Mouse (Mus musculus): Measurements from ENCODE around the gene Ccdc124. TPM values are rescaled to one million over a fixed set of nuclear protein-coding genes. Genes with fewer than 3 reads are reported as not detected.
A peak's percentile ranks its signal among the peaks of the same experiment; 100 is the strongest.

Gene Ccdc124
- polyA plus RNA-seq, 1 experiment from 2014 or later, result 102 TPM

- H3K9ac ChIP-seq (replicated peaks; ENCODE audit: low read depth, low read length), result no peak overlapping the region; the same call in 1 of the 2 replicates
- WGBS, result 2% methylated on average over 46 of the region's 46 CpGs
- H3K27ac ChIP-seq (ENCODE audit: low read length), result no peak overlapping the region
- no peak for ATAC-seq (ENCODE audit: insufficient number of reproducible peaks, insufficient read depth, low FRiP score, low read depth)
- H3K4me3 ChIP-seq (ENCODE audit: low read depth, low read length), result peak overlapping the region; percentile 42
- peak overlapping the region; percentile 78 for H3K4me2 ChIP-seq (replicated peaks; ENCODE audit: low read depth, low read length)
- H3K9me3 ChIP-seq (ENCODE audit: control insufficient read depth, low read depth, low read length), result no peaks in the 10 kb centered on the region
- 0 out of 2 replicates have a peak, but pooled peaks cover 2% of the 10 kb centered on the region for H3K36me3 ChIP-seq (ENCODE audit: control insufficient read depth, insufficient read depth, low read length)
- 0 out of 2 replicates have a peak, but pooled peaks cover 9% of the 10 kb centered on the region for H3K27me3 ChIP-seq (ENCODE audit: control insufficient read depth, insufficient read depth, low read length)
- peaks cover 37% of the 10 kb centered on the region for H3K4me1 ChIP-seq (ENCODE audit: control insufficient read depth, insufficient read depth, low read length)
Measured at GRCm38 (mm10) chr8:70863956-70864711, 9.6 kb downstream of the Ccdc124 start.

GRCm38 (mm10) chr8:70862824-70863641, 10.7 kb downstream of the Ccdc124 start, which contains the start of gene Kcnn1:
Gene Kcnn1, minus strand, starts transcription at chr8:70863258.
- H3K4me1 ChIP-seq (ENCODE audit: control insufficient read depth, insufficient read depth, low read length), result peaks cover 26% of the 10 kb centered on the region
- no peak within 1 kb of the TSS for H3K27ac ChIP-seq (ENCODE audit: low read length)
- peak within 1 kb of the TSS; percentile 42 for H3K4me3 ChIP-seq (ENCODE audit: low read depth, low read length)
- peak within 1 kb of the TSS; percentile 78 for H3K4me2 ChIP-seq (replicated peaks; ENCODE audit: low read depth, low read length)
- under 1% methylated on average over 55 of the region's 55 CpGs for WGBS
- no peak for ATAC-seq (ENCODE audit: insufficient number of reproducible peaks, insufficient read depth, low FRiP score, low read depth)
- 0 out of 2 replicates have a peak, but pooled peaks cover 9% of the 10 kb centered on the region for H3K27me3 ChIP-seq (ENCODE audit: control insufficient read depth, insufficient read depth, low read length)
- H3K9me3 ChIP-seq (ENCODE audit: control insufficient read depth, low read depth, low read length), result no peaks in the 10 kb centered on the region
- peak within 1 kb of the TSS; percentile 18; the same call in 1 of the 2 replicates for H3K9ac ChIP-seq (replicated peaks; ENCODE audit: low read depth, low read length)
- 0 out of 2 replicates have a peak, but pooled peaks cover 1% of the 10 kb centered on the region for H3K36me3 ChIP-seq (ENCODE audit: control insufficient read depth, insufficient read depth, low read length)

- Histone ChIP-seq H3K4me3 (ENCODE audit: low read depth, low read length) (no peak overlapping the region), H3K9ac (replicated peaks; ENCODE audit: low read depth, low read length) (no peak overlapping the region), H3K27me3 (ENCODE audit: control insufficient read depth, insufficient read depth, low read length) (0 out of 2 replicates have a peak, but pooled peaks cover 7% of the 10 kb centered on the region), H3K4me2 (replicated peaks; ENCODE audit: low read depth, low read length) (no peak overlapping the region; the same call in 1 of the 2 replicates), H3K9me3 (ENCODE audit: control insufficient read depth, low read depth, low read length) (no peaks in the 10 kb centered on the region), H3K36me3 (ENCODE audit: control insufficient read depth, insufficient read depth, low read length) (no peaks in the 10 kb centered on the region), H3K4me1 (ENCODE audit: control insufficient read depth, insufficient read depth, low read length) (peaks cover 4% of the 10 kb centered on the region), H3K27ac (ENCODE audit: low read length) (no peak overlapping the region)
- ATAC-seq (ENCODE audit: insufficient number of reproducible peaks, insufficient read depth, low FRiP score, low read depth), result 0 out of 2 replicates have a peak, but pooled peaks have one; percentile 12
- 10% methylated on average over 4 of the region's 4 CpGs for WGBS
Measured at GRCm38 (mm10) chr8:70857516-70857915, 16.2 kb downstream of the Ccdc124 start.

- Histone ChIP-seq H3K36me3 (ENCODE audit: control insufficient read depth, insufficient read depth, low read length) (no peaks in the 10 kb centered on the region), H3K9me3 (ENCODE audit: control insufficient read depth, low read depth, low read length) (no peaks in the 10 kb centered on the region), H3K4me3 (ENCODE audit: low read depth, low read length) (peak overlapping the region; percentile 43), H3K27me3 (ENCODE audit: control insufficient read depth, insufficient read depth, low read length) (0 out of 2 replicates have a peak, but pooled peaks cover 3% of the 10 kb centered on the region), H3K4me2 (replicated peaks; ENCODE audit: low read depth, low read length) (peak overlapping the region; percentile 89), H3K9ac (replicated peaks; ENCODE audit: low read depth, low read length) (peak overlapping the region; percentile 28; the same call in 1 of the 2 replicates), H3K27ac (ENCODE audit: low read length) (no peak overlapping the region), H3K4me1 (ENCODE audit: control insufficient read depth, insufficient read depth, low read length) (peaks cover 3% of the 10 kb centered on the region; the same call in 1 of the 2 replicates)
- peak; percentile 79 for ATAC-seq (ENCODE audit: insufficient number of reproducible peaks, insufficient read depth, low FRiP score, low read depth)
- WGBS, result 8% methylated on average over 32 of the region's 33 CpGs
Measured at GRCm38 (mm10) chr8:70856541-70857197, 17.1 kb downstream of the Ccdc124 start.

- H3K4me2 ChIP-seq (replicated peaks; ENCODE audit: low read depth, low read length), result peak overlapping the region; percentile 89; the same call in 1 of the 2 replicates
- no peak for ATAC-seq (ENCODE audit: insufficient number of reproducible peaks, insufficient read depth, low FRiP score, low read depth)
Measured at GRCm38 (mm10) chr8:70856028-70856427, 17.7 kb downstream of the Ccdc124 start.

GRCm38 (mm10) chr8:70853863-70854262, 19.9 kb downstream of the Ccdc124 start:
- WGBS, result 81% methylated on average over 2 of the region's 2 CpGs
- H3K27ac ChIP-seq (ENCODE audit: low read length), result no peak overlapping the region
- ATAC-seq (ENCODE audit: insufficient number of reproducible peaks, insufficient read depth, low FRiP score, low read depth), result no peak
- H3K9me3 ChIP-seq (ENCODE audit: control insufficient read depth, low read depth, low read length), result no peaks in the 10 kb centered on the region
- H3K9ac ChIP-seq (replicated peaks; ENCODE audit: low read depth, low read length), result no peak overlapping the region
- H3K4me3 ChIP-seq (ENCODE audit: low read depth, low read length), result no peak overlapping the region
- H3K36me3 ChIP-seq (ENCODE audit: control insufficient read depth, insufficient read depth, low read length), result no peaks in the 10 kb centered on the region
- no peaks in the 10 kb centered on the region for H3K27me3 ChIP-seq (ENCODE audit: control insufficient read depth, insufficient read depth, low read length)
- H3K4me1 ChIP-seq (ENCODE audit: control insufficient read depth, insufficient read depth, low read length), result peaks cover 3% of the 10 kb centered on the region; the same call in 1 of the 2 replicates
- no peak overlapping the region for H3K4me2 ChIP-seq (replicated peaks; ENCODE audit: low read depth, low read length)

More at GRCm38 (mm10) chr8:70856028-70856427, 17.7 kb downstream of the Ccdc124 start:
- Histone ChIP-seq H3K4me3 (ENCODE audit: low read depth, low read length) (no peak overlapping the region), H3K27me3 (ENCODE audit: control insufficient read depth, insufficient read depth, low read length) (no peaks in the 10 kb centered on the region), H3K4me1 (ENCODE audit: control insufficient read depth, insufficient read depth, low read length) (peaks cover 3% of the 10 kb centered on the region; the same call in 1 of the 2 replicates), H3K27ac (ENCODE audit: low read length) (no peak overlapping the region), H3K9ac (replicated peaks; ENCODE audit: low read depth, low read length) (no peak overlapping the region), H3K36me3 (ENCODE audit: control insufficient read depth, insufficient read depth, low read length) (no peaks in the 10 kb centered on the region), H3K9me3 (ENCODE audit: control insufficient read depth, low read depth, low read length) (no peaks in the 10 kb centered on the region)
- 63% methylated on average over 5 of the region's 5 CpGs for WGBS

GRCm38 (mm10) chr8:70852595-70853231, 21.0 kb downstream of the Ccdc124 start:
- peaks cover 3% of the 10 kb centered on the region; the same call in 1 of the 2 replicates for H3K4me1 ChIP-seq (ENCODE audit: control insufficient read depth, insufficient read depth, low read length)
- ATAC-seq (ENCODE audit: insufficient number of reproducible peaks, insufficient read depth, low FRiP score, low read depth), result no peak
- H3K4me2 ChIP-seq (replicated peaks; ENCODE audit: low read depth, low read length), result no peak overlapping the region
- no peaks in the 10 kb centered on the region for H3K9me3 ChIP-seq (ENCODE audit: control insufficient read depth, low read depth, low read length)
- H3K27me3 ChIP-seq (ENCODE audit: control insufficient read depth, insufficient read depth, low read length), result no peaks in the 10 kb centered on the region
- H3K36me3 ChIP-seq (ENCODE audit: control insufficient read depth, insufficient read depth, low read length), result no peaks in the 10 kb centered on the region
- no peak overlapping the region for H3K4me3 ChIP-seq (ENCODE audit: low read depth, low read length)
- H3K27ac ChIP-seq (ENCODE audit: low read length), result no peak overlapping the region
- no peak overlapping the region for H3K9ac ChIP-seq (replicated peaks; ENCODE audit: low read depth, low read length)
- 87% methylated on average over 41 of the region's 41 CpGs for WGBS

Measured in stomach, embryonic 14.5 days (tissue).